Mouse (Mus musculus) liver, embryonic 13.5 days (tissue): ENCODE measurements at regions not wholly inside any gene's neighbourhood (a gene's known extent, or its start where the extent isn't known, plus 50 kb on each side); places are given as distances from the start of the nearest gene placed in this dataset.
"Not testable (repeated sequence)": the region's sequence is repeated elsewhere in the genome, so short reads cannot be mapped to it uniquely, and the experiment has no call there.

Experiments used
- ATAC-seq: fragments of 200-750 bp; cut with Nextera tagmentation; 2 replicates; pipeline ENCODE4 v1.8.0; 2017; ENCODE audit warnings: low read depth, mild to moderate bottlenecking, moderate number of reproducible peaks, moderate library complexity
- DNase-seq: peaks from one replicate; pipeline ENCODE4 v3.0.0; 2022
- H3K27ac ChIP-seq: fragments of 300-500 bp; sonication (generic); 2 replicates; pipeline ENCODE4 v1.5.1; 2015; ENCODE audit warnings: moderate library complexity, mild to moderate bottlenecking, inconsistent platforms
- H3K27me3 ChIP-seq: fragments of 300-500 bp; sonication (generic); 2 replicates; pipeline ENCODE4 v1.6.1; 2015; ENCODE audit warnings: mild to moderate bottlenecking, inconsistent platforms
- H3K36me3 ChIP-seq: fragments of 300-500 bp; sonication (generic); 2 replicates; pipeline ENCODE4 v1.6.1; 2015; ENCODE audit warnings: mild to moderate bottlenecking, inconsistent platforms
- H3K4me1 ChIP-seq: fragments of 300-500 bp; sonication (generic); replicated peaks from 2 replicates; pipeline ENCODE4 v1.6.1; 2015; ENCODE audit warnings: inconsistent platforms
- H3K4me2 ChIP-seq: fragments of 300-500 bp; sonication (generic); 2 replicates; pipeline ENCODE4 v1.6.1; 2015; ENCODE audit warnings: inconsistent platforms, mild to moderate bottlenecking, moderate library complexity
- H3K4me3 ChIP-seq: fragments of 300-500 bp; sonication (generic); replicated peaks from 2 replicates; pipeline ENCODE4 v1.5.1; 2015; ENCODE audit warnings: mild to moderate bottlenecking, inconsistent platforms
- H3K9ac ChIP-seq: fragments of 300-500 bp; sonication (generic); 2 replicates; pipeline ENCODE4 v1.6.1; 2015; ENCODE audit warnings: mild to moderate bottlenecking, inconsistent platforms
- H3K9me3 ChIP-seq: fragments of 300-500 bp; sonication (generic); replicated peaks from 2 replicates; pipeline ENCODE4 v1.6.1; 2016; ENCODE audit warnings: inconsistent platforms
- WGBS: fragments of 180-500 bp; shearing (Covaris S2); methylation state at CpG from one replicate; pipeline ENCODE4 v1.1.7; 2015; ENCODE audit not compliant: insufficient replicate concordance; 5-methylcytosine and 5-hydroxymethylcytosine counted together

- not testable (repeated sequence) for H3K27me3 ChIP-seq, DNase-seq, H3K4me3 ChIP-seq, H3K36me3 ChIP-seq, ATAC-seq, H3K4me2 ChIP-seq, H3K27ac ChIP-seq, H3K9ac ChIP-seq, H3K4me1 ChIP-seq, H3K9me3 ChIP-seq
- 76% methylated on average over 16 of the region's 16 CpGs for WGBS
Measured at GRCm38 (mm10) chr4:145455573-145455972, 55.0 kb upstream of the Zfp990 start.

GRCm38 (mm10) chr4:145448586-145448985, 62.0 kb upstream of the Zfp990 start:
- WGBS: 51% methylated on average over 2 of the region's 2 CpGs
- ATAC-seq: no peak

GRCm38 (mm10) chr4:145436718-145437117, 73.8 kb upstream of the Zfp990 start:
- H3K27me3 ChIP-seq, H3K36me3 ChIP-seq, H3K4me2 ChIP-seq, DNase-seq, H3K9ac ChIP-seq, H3K27ac ChIP-seq, H3K4me3 ChIP-seq, ATAC-seq, H3K4me1 ChIP-seq: not testable (repeated sequence)
- peaks cover 24% of the 10 kb centered on the region for H3K9me3 ChIP-seq
- WGBS: 66% methylated on average over 1 of the region's 1 CpGs

More at GRCm38 (mm10) chr4:145448586-145448985, 62.0 kb upstream of the Zfp990 start:
- Histone ChIP-seq H3K9ac (no peak overlapping the region), H3K36me3 (no peaks in the 10 kb centered on the region), H3K4me1 (no peaks in the 10 kb centered on the region), H3K27ac (no peak overlapping the region), H3K27me3 (no peaks in the 10 kb centered on the region), H3K4me2 (no peak overlapping the region), H3K4me3 (no peak overlapping the region), H3K9me3 (peaks cover 8% of the 10 kb centered on the region)
- DNase-seq: no peak

GRCm38 (mm10) chr4:145434519-145434918, 76.0 kb upstream of the Zfp990 start:
- no peak overlapping the region for H3K9ac ChIP-seq
- no peaks in the 10 kb centered on the region for H3K36me3 ChIP-seq
- peaks cover 24% of the 10 kb centered on the region for H3K9me3 ChIP-seq
- no peak overlapping the region for H3K4me3 ChIP-seq
- ATAC-seq (0 out of 2 replicates have a peak, but pooled peaks have one; percentile 33), DNase-seq (no peak)
- no peak overlapping the region for H3K27ac ChIP-seq
- no peak overlapping the region for H3K4me2 ChIP-seq
- H3K27me3 ChIP-seq: no peaks in the 10 kb centered on the region
- WGBS: 61% methylated on average over 1 of the region's 1 CpGs
- no peaks in the 10 kb centered on the region for H3K4me1 ChIP-seq

- ATAC-seq (no peak), DNase-seq (no peak)
- H3K27me3 ChIP-seq: no peaks in the 10 kb centered on the region
- H3K4me2 ChIP-seq: no peak overlapping the region
- H3K9ac ChIP-seq: no peak overlapping the region
- H3K4me1 ChIP-seq: no peaks in the 10 kb centered on the region
- H3K36me3 ChIP-seq: no peaks in the 10 kb centered on the region
- H3K27ac ChIP-seq: no peak overlapping the region
- 58% methylated on average over 6 of the region's 6 CpGs for WGBS
- H3K4me3 ChIP-seq: no peak overlapping the region
- peaks cover 24% of the 10 kb centered on the region for H3K9me3 ChIP-seq
Measured at GRCm38 (mm10) chr4:145434071-145434470, 76.5 kb upstream of the Zfp990 start.

GRCm38 (mm10) chr4:145433235-145433634, 77.3 kb upstream of the Zfp990 start:
- H3K27ac ChIP-seq, H3K4me2 ChIP-seq, H3K36me3 ChIP-seq, H3K27me3 ChIP-seq, ATAC-seq, DNase-seq, H3K4me3 ChIP-seq, H3K9ac ChIP-seq, H3K4me1 ChIP-seq: not testable (repeated sequence)
- WGBS: 28% methylated on average over 1 of the region's 1 CpGs
- peaks cover 24% of the 10 kb centered on the region for H3K9me3 ChIP-seq

GRCm38 (mm10) chr4:145431910-145432765, 78.4 kb upstream of the Zfp990 start:
- peaks cover 24% of the 10 kb centered on the region for H3K9me3 ChIP-seq
- ATAC-seq (no peak), DNase-seq (no peak)
- H3K4me2 ChIP-seq: no peak overlapping the region
- H3K4me1 ChIP-seq: no peaks in the 10 kb centered on the region
- H3K4me3 ChIP-seq: no peak overlapping the region
- 50% methylated on average over 8 of the region's 8 CpGs for WGBS
- H3K9ac ChIP-seq: no peak overlapping the region
- no peaks in the 10 kb centered on the region for H3K27me3 ChIP-seq
- no peak overlapping the region for H3K27ac ChIP-seq
- H3K36me3 ChIP-seq: no peaks in the 10 kb centered on the region

- H3K27me3 ChIP-seq, H3K9ac ChIP-seq, H3K4me1 ChIP-seq, H3K9me3 ChIP-seq, ATAC-seq, H3K4me3 ChIP-seq, H3K27ac ChIP-seq, H3K4me2 ChIP-seq, DNase-seq, H3K36me3 ChIP-seq: not testable (repeated sequence)
- 46% methylated on average over 4 of the region's 4 CpGs for WGBS
Measured at GRCm38 (mm10) chr4:145417837-145418236, 92.7 kb upstream of the Zfp990 start.

GRCm38 (mm10) chr4:145411141-145411540, 96.2 kb upstream of the Tnfrsf8 start:
- WGBS: 25% methylated on average over 1 of the region's 1 CpGs
- no peaks in the 10 kb centered on the region for H3K36me3 ChIP-seq
- no peak for DNase-seq

GRCm38 (mm10) chr4:145409796-145410475, 95.0 kb upstream of the Tnfrsf8 start:
- ATAC-seq: no peak
- WGBS: 48% methylated on average over 5 of the region's 5 CpGs
- H3K4me3 ChIP-seq: no peak overlapping the region

More at GRCm38 (mm10) chr4:145411141-145411540, 96.2 kb upstream of the Tnfrsf8 start:
- Histone ChIP-seq H3K4me3 (no peak overlapping the region), H3K27me3 (no peaks in the 10 kb centered on the region), H3K27ac (no peak overlapping the region), H3K9ac (no peak overlapping the region), H3K4me1 (no peaks in the 10 kb centered on the region), H3K4me2 (no peak overlapping the region), H3K9me3 (peaks cover 2% of the 10 kb centered on the region; the same call in 1 of the 2 replicates)
- no peak for ATAC-seq

GRCm38 (mm10) chr4:145406050-145406449, 91.1 kb upstream of the Tnfrsf8 start:
- ATAC-seq, H3K4me3 ChIP-seq, H3K27ac ChIP-seq, H3K36me3 ChIP-seq, H3K9ac ChIP-seq, H3K9me3 ChIP-seq, H3K4me2 ChIP-seq, H3K27me3 ChIP-seq, H3K4me1 ChIP-seq, DNase-seq: not testable (repeated sequence)
- 35% methylated on average over 1 of the region's 1 CpGs for WGBS

More at GRCm38 (mm10) chr4:145409796-145410475, 95.0 kb upstream of the Tnfrsf8 start:
- Histone ChIP-seq H3K4me2 (no peak overlapping the region), H3K4me1 (no peaks in the 10 kb centered on the region), H3K9ac (no peak overlapping the region), H3K27me3 (no peaks in the 10 kb centered on the region), H3K27ac (no peak overlapping the region), H3K9me3 (peaks cover 2% of the 10 kb centered on the region; the same call in 1 of the 2 replicates), H3K36me3 (no peaks in the 10 kb centered on the region)
- no peak for DNase-seq
